Mouse (Mus musculus): ENCODE data around the gene Col16a1. TPM values are rescaled to one million over a fixed set of nuclear protein-coding genes. Genes with fewer than 3 reads are reported as not detected.

The Col16a1 gene
- total RNA-seq, 1 experiment, result 4.9 TPM

GRCm38 (mm10) chr4:130005593-130005992 lies 42.0 kb upstream of the Col16a1 start:
- DNase-seq (ENCODE audit: low read depth, low spot score), result peak; percentile 91
- peaks cover 0 to 22% of the 10 kb centered on the region in 2 experiments; a peak in 3 of 4 replicates for H3K4me1 ChIP-seq (ENCODE audit: control insufficient read depth in 2 of 2, insufficient read depth in 2 of 2, low read length in 2 of 2, poor library complexity in 1 of 2)
- in situ Hi-C loops (cut with MboI; ENCODE audit: low sequenced_read_pairs in 2 of 2, unreplicated experiment in 2 of 2), result no loop called here
- TF ChIP-seq MAFK (IDR thresholded peaks at IDR 0.05; ENCODE audit: insufficient read depth, low read depth, low read length) (no peak), CHD2 (IDR thresholded peaks at IDR 0.05; ENCODE audit: low read depth, low read length) (peak; percentile 37; the same call in 1 of the 2 replicates), ZNF384 (IDR thresholded peaks at IDR 0.05; ENCODE audit: low read depth, low read length) (no peak), HCFC1 (IDR thresholded peaks at IDR 0.05; ENCODE audit: borderline replicate concordance, insufficient read depth, low read length) (0 out of 2 replicates have a peak, but pooled peaks have one; percentile 30), ZC3H11A (IDR thresholded peaks at IDR 0.05; ENCODE audit: borderline replicate concordance, low read depth, low read length) (no peak)
- H3K4me3 ChIP-seq (ENCODE audit: insufficient read depth in 1 of 2, low read depth in 1 of 2, low read length in 2 of 2, poor library complexity in 1 of 2, severe bottlenecking in 1 of 2), result peak overlapping the region; percentile 41 to 65
- no peak overlapping the region for H3K27ac ChIP-seq (ENCODE audit: insufficient read depth, low read depth, low read length, poor library complexity, severe bottlenecking)
- H3K9me3 ChIP-seq (ENCODE audit: control insufficient read depth, insufficient read depth, low read depth, low read length), result no peaks in the 10 kb centered on the region
- H3K36me3 ChIP-seq (ENCODE audit: control insufficient read depth, insufficient read depth, low read length, poor library complexity, severe bottlenecking), result no peaks in the 10 kb centered on the region; the same call in 1 of the 2 replicates
- H3K9ac ChIP-seq (ENCODE audit: insufficient read depth, low read depth, low read length, poor library complexity, severe bottlenecking), result peak overlapping the region; percentile 32; the same call in 1 of the 2 replicates

- peak overlapping the region; percentile 51; the same call in 1 of the 2 replicates for H3K9ac ChIP-seq (ENCODE audit: insufficient read depth, low read depth, low read length, poor library complexity, severe bottlenecking)
- H3K27ac ChIP-seq (ENCODE audit: insufficient read depth, low read depth, low read length, poor library complexity, severe bottlenecking), result no peak overlapping the region
- in situ Hi-C loops (cut with MboI; ENCODE audit: low sequenced_read_pairs in 2 of 2, unreplicated experiment in 2 of 2), result no loop called here
- H3K4me1 ChIP-seq (ENCODE audit: control insufficient read depth in 2 of 2, insufficient read depth in 2 of 2, low read length in 2 of 2, poor library complexity in 1 of 2), result peaks cover 0 to 22% of the 10 kb centered on the region in 2 experiments; a peak in 3 of 4 replicates
- DNase-seq (ENCODE audit: low read depth, low spot score), result no peak
- H3K4me3 ChIP-seq (ENCODE audit: insufficient read depth in 1 of 2, low read depth in 1 of 2, low read length in 2 of 2, poor library complexity in 1 of 2, severe bottlenecking in 1 of 2), result peak overlapping the region; percentile 62 to 69
- H3K9me3 ChIP-seq (ENCODE audit: control insufficient read depth, insufficient read depth, low read depth, low read length), result no peaks in the 10 kb centered on the region
- TF ChIP-seq ZC3H11A (IDR thresholded peaks at IDR 0.05; ENCODE audit: borderline replicate concordance, low read depth, low read length) (no peak), HCFC1 (IDR thresholded peaks at IDR 0.05; ENCODE audit: borderline replicate concordance, insufficient read depth, low read length) (no peak), MAFK (IDR thresholded peaks at IDR 0.05; ENCODE audit: insufficient read depth, low read depth, low read length) (no peak), ZNF384 (IDR thresholded peaks at IDR 0.05; ENCODE audit: low read depth, low read length) (no peak), CHD2 (IDR thresholded peaks at IDR 0.05; ENCODE audit: low read depth, low read length) (no peak)
- H3K36me3 ChIP-seq (ENCODE audit: control insufficient read depth, insufficient read depth, low read length, poor library complexity, severe bottlenecking), result no peaks in the 10 kb centered on the region; the same call in 1 of the 2 replicates
These were observed 41.1 kb upstream of the Col16a1 start for GRCm38 (mm10) chr4:130006533-130006932.

GRCm38 (mm10) chr4:130009043-130009442 lies 38.6 kb upstream of the Col16a1 start:
- no peak for DNase-seq (ENCODE audit: low read depth, low spot score)
- in situ Hi-C loops (cut with MboI; ENCODE audit: low sequenced_read_pairs in 2 of 2, unreplicated experiment in 2 of 2), result no loop called here

GRCm38 (mm10) chr4:130010723-130011122 lies 36.9 kb upstream of the Col16a1 start:
- in situ Hi-C loops (cut with MboI; ENCODE audit: low sequenced_read_pairs in 2 of 2, unreplicated experiment in 2 of 2), result no loop called here

More at GRCm38 (mm10) chr4:130009043-130009442, 38.6 kb upstream of the Col16a1 start:
- Histone ChIP-seq H3K4me1 (ENCODE audit: control insufficient read depth in 2 of 2, insufficient read depth in 2 of 2, low read length in 2 of 2, poor library complexity in 1 of 2) (peaks cover 0 to 27% of the 10 kb centered on the region in 2 experiments; a peak in 3 of 4 replicates), H3K9me3 (ENCODE audit: control insufficient read depth, insufficient read depth, low read depth, low read length) (no peaks in the 10 kb centered on the region), H3K36me3 (ENCODE audit: control insufficient read depth, insufficient read depth, low read length, poor library complexity, severe bottlenecking) (no peaks in the 10 kb centered on the region; the same call in 1 of the 2 replicates), H3K27ac (ENCODE audit: insufficient read depth, low read depth, low read length, poor library complexity, severe bottlenecking) (no peak overlapping the region), H3K4me3 (ENCODE audit: insufficient read depth in 1 of 2, low read depth in 1 of 2, low read length in 2 of 2, poor library complexity in 1 of 2, severe bottlenecking in 1 of 2) (no peak overlapping the region), H3K9ac (ENCODE audit: insufficient read depth, low read depth, low read length, poor library complexity, severe bottlenecking) (no peak overlapping the region)
- no peak for TF ChIP-seq HCFC1 (IDR thresholded peaks at IDR 0.05; ENCODE audit: borderline replicate concordance, insufficient read depth, low read length)
- no peak for TF ChIP-seq MAFK (IDR thresholded peaks at IDR 0.05; ENCODE audit: insufficient read depth, low read depth, low read length)
- TF ChIP-seq ZNF384 (IDR thresholded peaks at IDR 0.05; ENCODE audit: low read depth, low read length), result no peak

More at GRCm38 (mm10) chr4:130010723-130011122, 36.9 kb upstream of the Col16a1 start:
- Histone ChIP-seq H3K4me3 (ENCODE audit: insufficient read depth in 1 of 2, low read depth in 1 of 2, low read length in 2 of 2, poor library complexity in 1 of 2, severe bottlenecking in 1 of 2) (no peak overlapping the region), H3K9me3 (ENCODE audit: control insufficient read depth, insufficient read depth, low read depth, low read length) (no peaks in the 10 kb centered on the region), H3K4me1 (ENCODE audit: control insufficient read depth in 2 of 2, insufficient read depth in 2 of 2, low read length in 2 of 2, poor library complexity in 1 of 2) (peaks cover 0 to 23% of the 10 kb centered on the region in 2 experiments; a peak in 3 of 4 replicates), H3K9ac (ENCODE audit: insufficient read depth, low read depth, low read length, poor library complexity, severe bottlenecking) (no peak overlapping the region), H3K27ac (ENCODE audit: insufficient read depth, low read depth, low read length, poor library complexity, severe bottlenecking) (no peak overlapping the region), H3K36me3 (ENCODE audit: control insufficient read depth, insufficient read depth, low read length, poor library complexity, severe bottlenecking) (no peaks in the 10 kb centered on the region; the same call in 1 of the 2 replicates)
- no peak for DNase-seq (ENCODE audit: low read depth, low spot score)
- TF ChIP-seq MAFK (IDR thresholded peaks at IDR 0.05; ENCODE audit: insufficient read depth, low read depth, low read length) (no peak), CHD2 (IDR thresholded peaks at IDR 0.05; ENCODE audit: low read depth, low read length) (peak; percentile 86), ZC3H11A (IDR thresholded peaks at IDR 0.05; ENCODE audit: borderline replicate concordance, low read depth, low read length) (no peak), ZNF384 (IDR thresholded peaks at IDR 0.05; ENCODE audit: low read depth, low read length) (no peak), HCFC1 (IDR thresholded peaks at IDR 0.05; ENCODE audit: borderline replicate concordance, insufficient read depth, low read length) (no peak)

Data from ES-E14 (cell line).